Mouse (Mus musculus) urinary bladder, postnatal 25 days (tissue): ENCODE measurements around the gene Znfx1.
A peak's percentile ranks its signal among the peaks of the same experiment; 100 is the strongest.

ENCODE experiments used
- DNase-seq: peaks from one replicate; pipeline ENCODE4 v3.0.0; 2022; ENCODE audit warnings: low spot score

Znfx1 gene

DNA sequence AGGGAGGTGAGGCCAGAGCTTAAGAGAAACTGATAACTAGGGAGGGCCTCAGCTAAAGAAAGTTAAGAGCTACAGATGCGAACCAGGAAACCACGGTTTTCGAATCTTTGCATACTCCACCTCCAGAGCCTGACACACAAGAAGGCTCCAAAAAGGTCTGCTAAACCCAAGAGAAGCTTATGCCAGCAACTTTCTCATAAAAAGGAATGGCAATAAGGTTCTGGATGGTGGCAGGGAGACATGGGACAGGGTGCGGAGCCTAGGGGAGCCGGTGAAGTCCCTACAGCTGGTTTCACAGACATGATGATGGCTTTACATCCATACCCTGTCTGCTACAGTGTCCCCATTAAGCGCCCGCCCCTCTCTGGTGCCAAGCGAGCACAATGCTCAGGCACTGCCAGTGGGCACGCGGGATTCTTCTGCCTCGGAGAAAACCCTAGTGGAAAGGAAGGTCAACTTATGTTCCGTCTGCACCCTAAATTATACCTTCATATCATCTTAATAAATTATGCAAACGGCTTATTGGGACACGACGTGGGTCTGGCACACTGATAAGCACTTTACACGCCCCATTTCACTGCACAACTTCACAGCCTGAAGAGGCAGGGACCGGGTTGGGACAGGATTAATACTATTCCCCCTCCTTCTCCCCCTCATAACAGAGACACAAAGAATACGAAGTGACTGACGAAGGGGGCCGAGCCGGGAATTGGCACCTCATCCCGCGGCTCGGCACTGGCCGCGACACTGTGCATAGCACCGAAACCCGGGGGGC lies 67.6 kb downstream of the Znfx1 start:
- peak; percentile 12 for DNase-seq

DNA sequence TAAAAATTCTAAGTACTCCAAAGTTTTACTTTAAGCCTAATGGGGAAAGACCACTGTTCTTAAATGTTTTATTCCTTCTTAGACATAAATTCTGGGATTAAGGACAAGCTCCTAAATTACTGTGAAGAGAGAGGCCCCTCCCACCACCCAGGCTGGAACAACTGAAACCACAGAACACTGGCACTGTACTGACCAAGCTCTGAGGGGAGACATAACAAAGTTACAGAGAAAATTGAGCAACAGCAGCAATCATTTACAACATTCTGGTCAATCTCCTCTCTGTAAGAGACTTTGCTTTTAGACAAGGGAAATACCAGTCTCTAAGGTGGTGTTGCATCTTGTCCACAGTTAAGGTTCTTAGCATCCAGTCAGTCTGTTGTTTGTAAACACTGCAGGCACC lies 70.9 kb downstream of the Znfx1 start:
- no peak for DNase-seq

DNA sequence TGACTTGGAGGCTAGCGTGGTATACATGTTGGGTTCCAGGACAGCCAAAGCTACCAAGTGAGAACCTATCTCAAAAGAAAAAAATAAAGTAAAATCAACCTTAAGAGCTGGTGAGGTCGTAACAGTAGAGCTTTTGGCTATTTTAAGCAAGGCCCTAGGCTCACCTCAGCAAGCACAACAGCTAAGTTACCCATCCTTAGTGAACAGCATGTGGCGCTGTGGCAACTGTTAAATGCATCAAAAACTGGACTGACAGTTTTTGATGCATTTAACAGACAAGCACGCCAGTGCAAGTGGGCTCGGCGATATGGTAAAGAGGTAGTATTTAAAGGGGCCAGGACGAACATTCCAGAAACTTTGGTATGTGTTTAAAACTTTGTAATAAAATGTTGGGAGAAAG lies 72.0 kb downstream of the Znfx1 start:
- no peak for DNase-seq
